Mouse (Mus musculus): ENCODE measurements at regions not wholly inside any gene's neighbourhood (a gene's known extent, or its start where the extent isn't known, plus 50 kb on each side); places are given as distances from the start of the nearest gene placed in this dataset.

DNA sequence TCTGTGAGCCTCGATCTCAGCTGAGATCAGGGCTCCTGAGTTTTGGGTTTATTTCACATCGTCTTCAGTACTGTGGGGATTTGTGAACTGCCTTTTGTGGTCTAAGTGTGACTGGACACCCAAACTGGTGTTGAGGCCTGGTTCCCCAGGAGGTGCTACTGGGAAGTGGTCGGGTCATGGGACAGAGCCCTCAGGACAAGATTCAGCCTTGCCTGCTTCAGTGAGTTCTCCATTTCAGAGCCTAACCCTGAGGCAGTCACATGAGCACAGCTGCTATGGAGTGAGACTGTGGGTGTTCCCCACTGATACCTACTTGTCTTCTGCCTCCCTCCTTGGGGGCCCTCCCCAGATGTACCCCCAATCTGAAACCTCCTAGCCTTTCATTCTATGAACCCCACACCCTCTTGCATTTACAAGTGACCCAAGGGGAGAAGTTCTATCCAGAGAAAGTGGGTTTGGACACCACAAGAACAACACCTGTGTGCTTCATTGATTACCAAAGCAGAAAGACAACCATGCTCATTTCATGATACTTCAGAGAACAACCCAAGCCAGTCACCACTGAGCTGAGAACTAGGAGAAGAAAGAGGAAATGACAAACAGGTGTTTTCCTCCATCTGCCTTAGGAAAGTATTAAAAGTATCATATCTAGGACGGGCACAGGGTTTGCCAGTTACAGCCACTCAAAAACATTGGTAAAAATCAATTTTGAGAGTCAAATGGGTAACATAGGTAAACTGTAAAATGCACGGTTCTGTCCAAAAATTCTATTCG, 255.8 kb downstream of the Tle3 start:
- DNase-seq (ENCODE audit: low spot score), result no peak

DNA sequence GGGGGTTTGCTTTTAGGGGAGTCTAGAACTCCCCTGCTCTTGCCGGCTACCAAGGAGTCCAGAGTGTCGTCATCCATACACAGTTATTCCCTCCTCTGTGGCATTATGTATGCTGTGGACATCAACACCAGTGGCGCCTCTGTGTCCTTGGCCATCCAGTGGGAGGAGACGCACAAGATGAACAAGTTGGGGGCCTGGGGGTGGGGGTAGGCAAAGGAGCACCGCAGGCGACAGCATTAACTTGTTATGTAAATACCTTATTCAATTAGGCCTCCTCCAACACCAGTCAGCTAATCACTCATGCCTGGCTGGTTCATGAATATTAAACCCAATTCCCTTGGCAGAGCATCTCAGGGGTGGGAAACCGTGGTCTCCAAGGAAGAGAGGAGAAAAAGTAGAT, 250.8 kb downstream of the Tle3 start:
- DNase-seq (ENCODE audit: low spot score), result peak; percentile 42

DNA sequence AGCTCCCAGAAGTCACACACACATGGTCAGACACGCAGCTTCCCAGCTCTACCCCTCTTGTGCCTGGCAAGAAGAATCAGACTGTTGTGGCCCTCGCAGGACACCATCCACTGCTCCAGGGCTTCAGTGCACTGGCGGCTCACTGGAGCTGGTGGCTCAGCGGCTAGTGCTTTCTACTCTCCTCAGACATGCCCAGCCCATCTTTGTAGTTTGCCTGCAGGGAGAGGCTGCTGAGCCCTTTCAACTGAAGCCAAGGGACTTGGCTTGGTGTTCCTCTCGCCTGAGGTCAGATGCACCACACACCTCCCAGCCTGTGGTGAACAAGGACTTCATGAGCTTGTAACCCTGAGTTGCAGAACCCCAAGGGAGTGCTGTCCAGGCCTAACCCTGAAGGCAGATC, 249.8 kb downstream of the Tle3 start:
- DNase-seq (ENCODE audit: low spot score), result no peak

DNA sequence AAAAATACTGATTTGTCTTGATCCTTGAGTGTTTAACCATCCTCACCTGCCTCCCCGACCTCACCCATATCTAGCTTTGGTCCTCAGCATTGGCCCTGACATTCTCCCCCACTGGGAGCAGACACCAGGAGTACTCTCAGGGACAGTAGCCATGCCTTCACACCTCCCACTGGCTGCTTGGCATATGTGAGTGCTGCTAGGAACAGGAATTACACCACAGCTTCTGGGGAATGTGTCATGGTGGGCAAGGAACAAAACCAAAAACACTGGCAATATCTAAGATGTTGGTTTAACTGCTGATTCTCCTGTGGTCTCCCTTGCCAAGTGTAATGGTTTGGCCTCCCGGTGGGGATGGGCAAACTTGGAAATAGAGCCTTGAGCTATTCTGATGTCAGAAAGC, 248.6 kb downstream of the Tle3 start:
- DNase-seq (ENCODE audit: low spot score), result no peak

DNA sequence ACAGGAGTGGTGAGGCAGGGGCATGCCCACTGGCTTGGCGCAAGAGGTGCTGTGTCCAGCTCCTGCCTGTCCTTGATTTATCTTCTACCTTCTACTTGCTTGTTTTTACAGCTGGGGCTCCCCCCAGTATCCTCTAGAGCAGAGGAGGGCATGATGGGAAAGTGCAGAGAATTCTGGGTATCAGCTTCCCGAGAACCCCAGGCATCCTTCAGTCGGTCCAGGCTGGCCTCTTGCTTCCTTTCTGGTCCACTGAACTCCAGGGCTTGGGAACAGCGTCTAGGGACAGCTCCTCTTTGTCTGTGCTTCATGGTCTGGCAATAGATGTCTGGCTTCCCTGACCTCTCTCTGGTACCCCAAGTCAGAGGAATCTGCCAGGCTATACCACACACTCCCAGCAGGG, 247.9 kb downstream of the Tle3 start:
- peak; percentile 47 for DNase-seq (ENCODE audit: low spot score)

DNA sequence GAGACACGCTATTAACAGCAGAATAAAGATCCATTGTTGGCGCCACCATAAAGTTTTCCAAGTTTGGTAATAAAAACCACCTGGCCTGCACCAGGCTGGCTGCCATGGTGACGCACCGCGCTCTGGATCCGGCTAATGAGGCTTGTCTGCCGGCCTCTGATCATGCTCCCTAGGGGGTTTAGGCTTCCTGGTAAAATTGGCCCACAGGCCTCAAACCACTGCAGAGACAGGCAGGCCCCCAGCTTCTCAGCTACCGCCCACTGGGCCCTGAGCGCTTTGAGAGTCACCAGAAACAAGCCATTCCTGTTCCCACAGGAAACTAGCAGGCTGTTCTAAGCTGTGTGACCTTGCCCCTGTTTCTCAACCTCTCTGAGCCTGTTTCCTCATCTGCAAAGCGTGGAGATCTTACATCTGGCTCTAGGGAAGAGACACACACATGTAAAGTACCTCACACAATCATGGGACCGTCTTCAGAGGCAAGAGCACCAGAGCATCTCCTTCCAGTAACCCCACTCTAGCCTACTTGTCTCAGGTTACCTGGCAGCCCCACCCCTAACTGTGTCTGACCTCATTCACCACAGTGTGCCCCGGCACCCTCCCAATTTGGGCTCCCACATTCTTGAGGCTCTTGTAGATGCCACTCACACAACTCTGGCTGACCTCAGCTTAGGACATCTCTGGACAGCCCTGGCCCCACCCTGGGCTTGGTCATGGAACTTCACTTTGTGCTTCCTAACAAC, 246.5 kb downstream of the Tle3 start:
- DNase-seq (ENCODE audit: low spot score), result peak; percentile 61

DNA sequence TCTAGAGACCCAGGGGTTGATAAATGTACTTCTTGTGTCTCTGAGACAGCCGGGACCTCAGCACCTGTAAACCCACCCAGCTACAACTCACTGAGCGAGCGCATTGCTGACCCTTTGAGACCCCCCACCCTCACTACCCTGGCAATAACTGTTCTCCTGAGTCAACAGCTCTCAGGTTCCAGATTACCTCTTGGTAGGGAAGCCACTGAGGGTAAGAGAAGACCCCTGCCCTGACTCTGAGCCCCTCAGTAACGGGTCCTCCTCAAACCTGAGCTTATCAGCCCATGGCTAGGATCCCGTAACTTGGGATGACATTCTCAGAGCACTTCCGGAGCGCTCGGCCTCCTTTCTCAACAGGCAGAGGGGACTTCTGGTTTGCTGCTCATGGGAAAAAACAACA, 245.8 kb downstream of the Tle3 start:
- no peak for DNase-seq (ENCODE audit: low spot score)

DNA sequence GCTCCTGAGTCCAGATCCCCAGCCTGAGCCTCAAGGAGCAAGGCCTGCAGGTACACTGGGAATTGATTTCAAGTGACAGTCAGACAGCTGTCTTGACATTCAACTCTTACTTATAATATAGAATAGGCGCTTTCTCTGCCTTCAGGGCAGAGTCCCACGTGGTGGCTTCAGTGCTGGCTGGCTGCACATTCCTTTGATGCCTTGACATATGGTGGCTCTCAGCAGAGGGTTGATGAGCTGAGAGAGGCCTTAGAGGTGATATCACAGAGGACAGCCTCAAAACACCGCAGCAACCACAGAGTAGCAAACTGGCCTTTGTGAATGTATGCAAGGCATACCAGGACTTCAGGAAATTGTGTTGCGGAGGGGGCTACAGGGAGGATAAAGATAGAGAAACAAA, 243.4 kb downstream of the Tle3 start:
- DNase-seq (ENCODE audit: low spot score), result peak; percentile 46

DNA sequence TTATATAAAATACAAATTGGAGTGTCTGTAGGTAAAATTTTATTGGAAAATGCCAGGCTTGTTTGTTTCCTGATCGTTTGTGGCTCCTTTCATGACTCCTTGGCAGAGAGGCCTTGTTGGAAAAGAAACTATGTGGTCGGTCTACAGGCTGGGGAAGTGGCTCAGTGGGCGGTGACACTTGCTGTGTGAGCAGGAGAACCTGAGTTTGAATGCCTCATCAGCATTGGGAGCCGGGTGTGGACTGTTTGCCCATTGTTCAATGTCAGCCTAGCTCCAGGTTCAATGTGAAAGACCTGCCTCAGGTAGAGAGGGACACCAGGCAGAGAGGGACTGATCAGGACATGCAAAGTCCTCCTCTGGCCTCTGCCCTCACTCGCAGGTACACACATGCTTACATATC, 235.4 kb downstream of the Tle3 start:
- DNase-seq (ENCODE audit: low spot score), result no peak

DNA sequence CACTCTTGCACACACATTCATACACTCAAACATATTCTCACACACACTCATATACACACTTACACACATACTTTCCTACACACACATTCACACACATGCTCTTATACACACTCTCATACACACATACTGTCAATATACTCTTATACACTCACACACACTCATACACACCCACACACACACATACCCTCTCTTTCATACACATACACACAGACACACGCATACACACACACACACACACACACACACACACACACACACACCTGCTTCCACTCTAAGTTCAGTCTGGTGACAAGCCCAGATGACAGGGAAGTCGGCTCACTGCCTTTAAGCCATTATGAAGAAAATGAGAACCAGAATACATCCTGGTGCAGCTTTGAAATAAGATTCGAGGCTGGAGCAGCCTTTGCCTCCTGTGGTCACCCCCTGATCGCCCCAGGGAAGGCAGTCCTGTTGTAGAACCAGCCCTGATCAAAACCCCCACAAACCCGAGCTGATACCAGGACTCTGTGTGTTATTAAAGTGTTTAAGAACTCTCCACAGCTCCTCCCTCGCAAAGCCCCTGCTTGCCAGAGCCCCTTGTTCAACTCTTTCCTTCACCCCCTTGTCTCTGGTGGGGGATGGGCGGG, 230.3 kb downstream of the Tle3 start:
- no peak for DNase-seq (ENCODE audit: low spot score)

DNA sequence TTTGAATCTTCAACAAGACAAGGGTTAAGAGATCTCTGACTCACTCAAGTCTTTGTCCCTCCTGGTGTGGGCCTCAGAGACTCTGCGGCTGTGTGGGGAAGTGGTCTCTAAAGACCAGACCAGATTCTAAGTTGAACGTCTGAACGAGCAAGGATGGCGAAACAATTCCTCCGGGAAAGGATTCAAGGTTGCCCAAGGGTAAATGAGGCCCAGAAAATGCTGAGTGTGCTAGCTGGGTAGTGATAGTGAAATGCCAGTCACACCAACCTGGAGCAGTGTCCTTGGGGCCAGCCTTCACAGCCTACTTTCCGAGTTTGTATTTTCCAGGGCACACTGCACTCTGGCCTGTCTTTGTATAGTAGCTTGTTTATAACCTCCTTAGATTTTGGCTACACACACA, 229.7 kb downstream of the Tle3 start:
- no peak for DNase-seq (ENCODE audit: low spot score)

DNA sequence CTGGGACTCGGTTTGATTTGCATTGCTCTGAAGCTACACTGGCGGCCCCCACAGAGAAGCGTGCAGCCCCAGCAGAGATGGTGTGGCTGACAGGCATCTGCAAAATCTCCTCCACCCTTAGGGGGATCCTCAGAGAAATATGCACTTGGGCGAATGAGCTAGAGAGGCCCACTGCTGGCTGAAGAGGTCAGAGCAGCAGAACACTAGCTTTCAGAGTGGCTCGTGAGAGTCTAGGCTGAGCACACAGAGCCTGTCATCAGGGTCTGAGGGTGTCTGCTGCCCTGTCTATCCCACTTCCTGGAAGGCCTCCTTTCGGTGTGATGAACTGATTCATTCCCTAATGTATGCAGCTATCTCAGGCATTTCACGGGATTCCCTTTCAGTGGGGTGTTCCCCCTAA, 225.1 kb downstream of the Tle3 start:
- DNase-seq (ENCODE audit: low spot score), result no peak

DNA sequence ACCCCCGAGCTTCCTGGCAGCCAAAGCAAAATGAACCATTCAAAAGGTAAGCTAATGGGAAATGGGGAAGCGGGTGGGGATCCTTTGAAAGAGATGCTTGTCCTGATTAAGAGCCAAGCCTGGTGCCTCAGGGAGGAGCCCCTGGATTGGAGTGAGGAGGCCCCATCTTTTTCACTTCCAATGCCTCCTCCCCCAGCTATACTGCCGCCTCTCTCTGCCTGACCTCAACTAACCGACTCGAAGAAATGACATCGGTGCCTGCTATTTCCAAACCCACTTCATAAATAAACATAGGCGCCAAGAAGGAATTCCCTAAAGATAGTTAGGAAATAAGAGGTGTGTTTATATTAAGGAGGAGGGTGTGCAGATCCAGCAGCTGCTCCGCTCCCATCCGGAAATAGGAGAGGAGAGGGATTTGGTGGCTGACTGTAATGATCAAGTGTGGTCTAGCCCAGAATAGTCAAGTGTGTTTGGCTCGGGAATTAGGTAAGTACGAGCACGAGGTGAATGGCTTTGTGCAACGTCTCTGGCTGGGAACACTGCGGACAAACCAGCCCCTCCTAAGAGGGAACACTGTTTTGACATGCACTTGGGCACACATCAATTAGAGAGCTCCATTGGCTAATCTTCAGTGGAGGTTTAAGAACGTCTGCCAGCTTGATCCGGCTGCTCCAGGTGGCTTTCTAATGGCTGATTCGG, 224.4 kb downstream of the Tle3 start:
- DNase-seq (ENCODE audit: low spot score), result no peak

DNA sequence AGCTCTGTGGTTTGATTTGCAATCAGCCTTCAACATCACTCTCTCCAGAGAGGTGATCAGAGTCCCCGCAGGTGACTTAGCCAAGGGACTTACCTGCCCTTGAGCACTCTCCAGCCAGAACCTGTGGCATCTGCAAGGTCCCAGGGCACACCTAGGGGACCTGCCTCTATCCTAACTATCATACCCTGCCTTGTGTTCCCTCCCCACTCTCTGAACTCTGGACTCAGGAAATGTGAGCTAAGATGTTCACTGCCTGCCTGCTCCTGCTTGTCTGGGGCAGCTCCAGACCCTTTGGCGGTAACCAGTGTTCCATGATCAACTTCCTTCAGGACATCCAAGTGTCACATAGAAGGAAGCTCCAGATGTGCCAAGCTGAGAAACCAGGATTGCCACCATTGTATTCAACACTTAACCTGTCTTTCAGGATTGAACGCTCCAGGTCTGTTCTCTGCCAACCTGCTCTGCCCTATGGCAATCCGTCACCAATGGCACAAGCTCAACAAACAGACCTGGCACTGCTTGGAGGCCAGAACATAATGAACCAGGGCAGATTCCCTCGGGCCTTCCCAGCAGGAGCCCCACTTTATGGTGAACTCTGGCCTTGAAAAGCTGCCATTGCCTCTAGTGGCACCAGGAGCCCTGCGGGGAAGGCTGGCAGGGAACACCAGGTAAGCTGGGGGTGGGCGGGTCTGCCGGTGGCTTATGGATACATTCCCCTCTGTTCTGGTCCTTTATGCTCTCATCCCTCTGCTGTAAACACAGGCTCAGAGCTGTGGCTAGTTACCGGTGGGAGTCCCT, 223.2 kb downstream of the Tle3 start:
- DNase-seq (ENCODE audit: low spot score), result no peak

DNA sequence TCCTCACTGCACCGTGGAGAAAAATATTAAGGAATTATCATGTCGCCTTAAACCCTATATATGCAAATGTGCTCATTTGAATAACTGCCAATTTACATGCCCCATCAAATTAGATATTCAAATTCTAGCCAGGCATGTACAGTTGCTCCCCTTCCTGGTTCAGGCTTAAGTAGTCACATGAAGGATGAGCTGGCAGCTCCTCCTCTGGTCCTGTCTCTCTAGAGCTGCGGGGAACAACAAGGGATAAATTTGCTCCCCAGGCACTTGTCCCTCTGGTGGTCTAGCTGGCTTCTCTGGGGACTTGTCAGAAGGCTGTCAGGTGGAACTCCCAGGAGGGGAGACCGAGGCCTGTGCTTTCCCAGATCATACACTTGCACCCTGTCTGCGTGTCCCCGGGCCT, 221.8 kb downstream of the Tle3 start:
- no peak for DNase-seq (ENCODE audit: low spot score)

DNA sequence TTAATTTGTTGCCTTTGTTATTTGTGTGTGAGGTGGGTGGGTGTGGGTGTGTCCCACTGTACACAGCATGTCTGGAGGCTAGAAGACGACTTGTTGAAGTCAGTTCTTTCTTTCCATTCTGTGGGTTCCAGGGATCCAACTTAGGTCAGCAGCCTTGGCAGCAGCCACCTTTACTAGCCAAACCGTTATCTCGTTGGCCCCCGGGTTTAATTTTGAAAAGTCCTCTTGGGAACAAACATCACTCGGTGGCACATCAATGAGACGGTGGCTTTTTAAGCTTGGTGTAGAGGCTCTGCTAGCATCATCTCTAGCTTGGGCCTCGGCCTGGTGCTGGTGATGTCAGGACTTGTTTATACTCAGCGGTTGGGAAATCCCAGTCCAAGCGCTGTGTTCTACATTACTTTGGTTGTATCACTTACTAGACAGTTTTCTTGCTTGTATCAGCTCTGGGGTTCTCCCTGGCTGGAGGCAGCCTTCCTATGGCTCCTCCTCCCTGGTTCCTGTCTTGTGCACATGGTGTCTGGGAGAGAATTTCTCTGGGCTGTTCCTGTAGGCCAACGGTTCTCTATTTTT, 217.6 kb downstream of the Tle3 start:
- no peak for DNase-seq (ENCODE audit: low spot score)

DNA sequence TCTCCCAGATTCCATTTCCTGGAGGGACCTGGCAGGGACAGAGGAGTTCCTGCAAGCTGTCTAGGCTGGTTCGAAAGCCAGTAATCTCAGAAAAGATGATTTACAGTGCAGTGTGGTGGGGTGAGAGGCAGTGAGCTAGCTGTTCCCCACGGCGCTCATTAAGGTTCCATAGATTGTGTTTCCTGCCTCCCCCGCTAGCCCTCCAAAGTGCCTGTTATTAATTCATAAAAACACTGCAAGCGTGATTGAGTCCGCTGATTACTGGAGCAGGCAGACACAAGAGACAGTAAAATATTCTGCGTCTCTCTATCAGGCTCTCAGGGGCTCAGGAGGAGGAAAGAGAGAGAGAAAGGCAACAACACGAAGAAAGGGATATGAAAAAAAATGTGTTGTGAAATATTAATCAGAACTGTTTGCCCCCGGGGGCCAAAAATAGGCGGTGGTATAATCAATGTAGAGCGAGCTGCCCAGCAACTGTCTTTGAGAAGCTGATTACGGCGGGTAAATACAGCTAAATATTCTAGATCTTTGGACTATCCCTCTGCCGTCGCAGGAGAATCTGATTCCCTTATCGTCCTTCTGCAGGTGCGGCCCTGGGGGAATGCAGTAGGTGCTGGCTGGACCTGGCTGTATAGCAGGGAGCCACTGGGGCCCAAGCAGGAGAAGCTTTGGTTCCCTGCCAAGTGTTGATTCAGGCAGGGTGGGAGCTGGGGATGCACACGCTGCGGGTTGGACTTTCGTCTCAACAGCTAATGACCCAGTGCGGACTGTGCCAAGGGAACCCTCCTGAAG, 211.3 kb downstream of the Tle3 start:
- peak; percentile 49 for DNase-seq (ENCODE audit: low spot score)

DNA sequence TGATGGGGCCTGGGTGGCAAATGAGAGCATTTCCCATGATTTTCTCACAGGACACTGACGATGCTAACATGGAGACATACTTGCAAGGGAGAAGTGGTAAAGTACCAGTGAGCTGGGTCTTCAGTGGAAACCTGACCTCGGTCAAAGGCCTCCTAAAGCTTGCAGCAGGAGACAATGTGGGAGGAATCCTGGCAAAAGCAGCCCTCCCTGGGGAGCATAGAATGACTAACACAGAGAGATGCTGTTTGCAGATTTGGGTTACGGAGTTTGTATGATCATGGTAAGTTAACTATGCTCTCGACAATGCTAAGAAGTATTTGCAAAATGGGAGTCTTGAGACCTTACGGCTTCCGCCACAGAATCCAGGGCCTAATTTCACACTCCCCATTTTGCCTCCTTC, 208.9 kb downstream of the Tle3 start:
- DNase-seq (ENCODE audit: low spot score), result no peak

DNA sequence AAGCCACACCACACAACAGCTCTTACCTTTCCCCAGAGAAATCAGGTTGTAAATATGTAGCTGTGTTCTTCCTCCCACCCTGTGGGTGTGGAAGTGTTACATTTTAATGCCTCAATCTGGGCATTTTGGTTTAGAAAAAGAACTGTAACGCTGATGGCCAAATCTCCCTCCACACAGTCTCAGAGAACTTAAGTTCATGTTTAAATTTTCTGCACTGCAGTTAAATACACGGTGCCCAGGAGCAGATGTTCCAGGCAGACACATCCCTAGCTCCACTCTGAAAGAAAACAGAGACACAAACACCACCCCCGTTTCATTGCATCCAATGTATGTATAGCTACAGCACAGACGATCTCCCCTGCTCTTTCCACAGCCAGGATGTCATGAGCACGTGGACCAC, 206.1 kb downstream of the Tle3 start:
- no peak for DNase-seq (ENCODE audit: low spot score)

DNA sequence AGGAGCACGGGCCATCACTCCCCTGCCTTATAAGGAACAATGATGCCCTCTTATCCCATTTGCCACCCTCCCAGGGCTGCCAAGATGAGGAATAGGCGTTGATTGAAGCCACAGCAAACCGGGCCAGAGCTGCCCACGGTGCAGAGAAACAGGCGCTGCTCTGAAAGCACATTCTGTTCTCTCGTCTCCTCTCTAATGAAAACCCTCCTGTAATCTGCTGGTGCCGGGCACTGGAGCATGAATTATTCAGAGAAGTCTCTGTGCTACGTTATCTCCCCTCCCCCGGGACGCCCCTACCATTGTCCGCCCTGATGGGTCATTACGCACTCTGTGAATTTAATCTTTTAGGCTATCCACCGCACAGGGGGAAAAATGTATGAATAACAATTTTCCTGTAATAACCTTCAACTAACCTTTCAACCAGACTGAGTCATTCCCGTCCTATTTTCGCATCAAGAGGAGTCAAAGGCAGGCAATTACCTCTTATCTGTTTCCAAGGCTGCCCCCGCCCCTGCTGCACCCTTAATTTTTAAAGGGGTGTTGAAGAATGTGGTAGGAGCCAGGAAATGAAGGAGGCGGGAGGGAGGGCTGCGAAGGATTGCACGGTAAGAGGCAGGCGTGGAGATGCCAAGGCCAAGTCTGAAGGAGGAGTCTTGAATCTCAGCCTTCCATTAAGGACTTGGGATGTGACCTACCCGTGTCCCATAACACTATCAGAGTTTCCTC, 201.6 kb downstream of the Tle3 start:
- peak; percentile 71 for DNase-seq (ENCODE audit: low spot score)

Data from retina, embryonic 14.5 days (tissue).